Mouse (Mus musculus): ENCODE measurements around the gene C730034F03Rik.

The C730034F03Rik gene

GRCm38 (mm10) chr15:89429352-89430221 lies at the start of gene C730034F03Rik, which contains the start of the genes Gm44502 and Chkb:
Gene C730034F03Rik, plus strand, starts transcription at chr15:89429589.
Gene Gm44502, minus strand, starts transcription at chr15:89429696.
Gene Chkb, minus strand, starts transcription at chr15:89429908.
- ChIA-PET CTCF (interaction anchor here (0.6 to 2.5 kb wide), 17 partner anchors 10 to 593 kb away, joined by 3 to 18 read pairs (median 3); partner anchors contain the start of genes Sco2 (in 3 of the 4), Arsa (in 1 of the 4), Mapk8ip2 (in 1 of the 4) and Odf3b (in 1 of the 4)), POLR2A (interaction anchor here in 3 of 4 experiments (0.5 to 3.6 kb wide), 65 partner anchors 10 to 804 kb away, joined by 3 to 50 read pairs (median 4); partner anchors contain the start of genes Lmf2 (in 3 of the 3), Ncaph2 (in 3 of the 3), Adm2 (in 2 of the 3) and Arsa (in 2 of the 3))

- ChIA-PET CTCF (interaction anchor here in 1 of 4 experiments (2.5 kb wide), 1 partner anchor 11 kb away, joined by 9 read pairs; the partner anchor contains the start of gene Sco2), POLR2A (interaction anchor here in 3 of 4 experiments (0.5 to 5.6 kb wide), 10 partner anchors 8 to 45 kb away, joined by 3 to 50 read pairs (median 6); partner anchors contain the start of genes Cpt1b (in 2 of the 3), Sco2 (in 2 of the 3), Tymp (in 2 of the 3) and C730034F03Rik (in 1 of the 3))
Measured at GRCm38 (mm10) chr15:89384617-89385016, 44.8 kb upstream of the C730034F03Rik start, which contains the start of gene Klhdc7b. Gene Klhdc7b, plus strand, starts transcription at chr15:89384917.

GRCm38 (mm10) chr15:89387127-89387526 lies 42.3 kb upstream of the C730034F03Rik start:
- ChIA-PET POLR2A (interaction anchor here in 3 of 4 experiments (0.8 to 5.6 kb wide), 15 partner anchors 8 to 678 kb away, joined by 3 to 50 read pairs (median 5); partner anchors contain the start of genes Odf3b (in 3 of the 3), C730034F03Rik (in 2 of the 3), Chkb (in 2 of the 3) and Gm44502 (in 2 of the 3)), CTCF (interaction anchor here in 3 of 4 experiments (0.5 to 1.4 kb wide), 6 partner anchors 8 to 112 kb away, joined by 3 to 11 read pairs (median 5); partner anchors contain the start of genes Sco2 (in 2 of the 3), Odf3b (in 1 of the 3) and Shank3 (in 1 of the 3))

- POLR2A ChIA-PET, result interaction anchor here in 3 of 4 experiments (0.6 to 1.2 kb wide), 5 partner anchors 11 to 182 kb away, joined by 3 to 5 read pairs (median 3); partner anchors contain the start of genes Odf3b (in 1 of the 3) and Sco2 (in 1 of the 3)
- CTCF ChIA-PET, result interaction anchor here in 1 of 4 experiments (1.7 kb wide), 1 partner anchor 16 kb away, joined by 3 read pairs; the partner anchor contains the start of gene Sco2
Measured at GRCm38 (mm10) chr15:89390081-89390480, 39.3 kb upstream of the C730034F03Rik start.

- POLR2A ChIA-PET, result interaction anchor here in 1 of 4 experiments (0.9 to 4.4 kb wide), 3 partner anchors 8 to 39 kb away, joined by 3 to 28 read pairs (median 6); no protein-coding TSS in a partner anchor
Measured at GRCm38 (mm10) chr15:89396883-89397282, 32.5 kb upstream of the C730034F03Rik start.

GRCm38 (mm10) chr15:89398146-89398545 lies 31.2 kb upstream of the C730034F03Rik start:
- ChIA-PET POLR2A (interaction anchor here in 3 of 4 experiments (0.8 to 4.9 kb wide), 5 partner anchors 12 to 31 kb away, joined by 3 to 28 read pairs (median 7); partner anchors contain the start of genes Sco2 (in 2 of the 3), C730034F03Rik (in 1 of the 3), Chkb (in 1 of the 3) and Gm44502 (in 1 of the 3)), CTCF (interaction anchor here in 1 of 4 experiments (0.7 kb wide), 1 partner anchor 24 kb away, joined by 3 read pairs; no protein-coding TSS in a partner anchor)

More at GRCm38 (mm10) chr15:89396883-89397282, 32.5 kb upstream of the C730034F03Rik start:
- CTCF ChIA-PET, result no interaction called here

- POLR2A ChIA-PET, result interaction anchor here in 2 of 4 experiments (0.8 to 4.9 kb wide), 6 partner anchors 13 to 35 kb away, joined by 3 to 28 read pairs (median 10); partner anchors contain the start of genes Sco2 (in 2 of the 2) and Cpt1b (in 1 of the 2)
- CTCF ChIA-PET, result interaction anchor here in 2 of 4 experiments (0.6 to 1.3 kb wide), 3 partner anchors 26 to 70 kb away, joined by 3 to 5 read pairs (median 3); partner anchors contain the start of gene Sco2 (in 1 of the 2)
Measured at GRCm38 (mm10) chr15:89399716-89400115, 29.7 kb upstream of the C730034F03Rik start.

GRCm38 (mm10) chr15:89402471-89402870 lies 26.9 kb upstream of the C730034F03Rik start:
- POLR2A ChIA-PET, result interaction anchor here in 2 of 4 experiments (0.6 to 4.9 kb wide), 7 partner anchors 10 to 49 kb away, joined by 3 to 22 read pairs (median 4); partner anchors contain the start of genes C730034F03Rik (in 1 of the 2), Chkb (in 1 of the 2), Gm44502 (in 1 of the 2) and Klhdc7b (in 1 of the 2)
- CTCF ChIA-PET, result interaction anchor here in 1 of 4 experiments (0.8 kb wide), 1 partner anchor 14 kb away, joined by 3 read pairs; no protein-coding TSS in a partner anchor

- ChIA-PET CTCF (interaction anchor here (0.5 to 1.7 kb wide), 5 partner anchors 12 to 989 kb away, joined by 3 to 7 read pairs (median 5); partner anchors contain the start of gene Sco2 (in 2 of the 4)), POLR2A (interaction anchor here in 2 of 4 experiments (0.9 to 1.9 kb wide), 7 partner anchors 8 to 31 kb away, joined by 3 to 7 read pairs (median 3); partner anchors contain the start of genes Cpt1b (in 2 of the 2), Sco2 (in 2 of the 2) and Odf3b (in 1 of the 2))
Measured at GRCm38 (mm10) chr15:89404831-89405623, 24.4 kb upstream of the C730034F03Rik start.

GRCm38 (mm10) chr15:89406691-89407090 lies 22.7 kb upstream of the C730034F03Rik start:
- ChIA-PET POLR2A (no interaction called here), CTCF (interaction anchor here in 1 of 4 experiments (0.6 kb wide), 2 partner anchors 34 to 174 kb away, joined by 3 to 7 read pairs; no protein-coding TSS in a partner anchor)

GRCm38 (mm10) chr15:89410118-89410517 lies 19.3 kb upstream of the C730034F03Rik start, which contains the start of gene Syce3:
Gene Syce3, minus strand, starts transcription at chr15:89410503.
- ChIA-PET CTCF (interaction anchor here in 1 of 4 experiments (1.1 kb wide), 1 partner anchor 37 kb away, joined by 4 read pairs; the partner anchor contains the start of gene Sco2), POLR2A (interaction anchor here in 1 of 4 experiments (0.6 to 0.8 kb wide), 2 partner anchors 15 to 36 kb away, joined by 3 read pairs; partner anchors contain the start of genes Cpt1b and Sco2)

GRCm38 (mm10) chr15:89415282-89415681 lies 14.1 kb upstream of the C730034F03Rik start:
- CTCF ChIA-PET, result interaction anchor here in 1 of 4 experiments (0.7 kb wide), 1 partner anchor 31 kb away, joined by 5 read pairs; no protein-coding TSS in a partner anchor
- POLR2A ChIA-PET, result interaction anchor here in 1 of 4 experiments (1.6 to 1.8 kb wide), 2 partner anchors 10 to 13 kb away, joined by 3 to 8 read pairs; partner anchors contain the start of gene Cpt1b

- ChIA-PET CTCF (no interaction called here), POLR2A (interaction anchor here in 1 of 4 experiments (0.9 kb wide), 1 partner anchor 43 kb away, joined by 3 read pairs; no protein-coding TSS in a partner anchor)
Measured at GRCm38 (mm10) chr15:89421938-89422337, 7.5 kb upstream of the C730034F03Rik start.

- CTCF ChIA-PET, result interaction anchor here in 3 of 4 experiments (1.0 to 1.7 kb wide), 3 partner anchors 51 to 296 kb away, joined by 3 to 6 read pairs (median 4); partner anchors contain the start of genes Hdac10 (in 1 of the 3) and Sco2 (in 1 of the 3)
- POLR2A ChIA-PET, result interaction anchor here (0.5 to 2.0 kb wide), 17 partner anchors 10 to 694 kb away, joined by 3 to 19 read pairs (median 5); partner anchors contain the start of genes Odf3b (in 2 of the 4), Lmf2 (in 1 of the 4), Mapk8ip2 (in 1 of the 4) and Ncaph2 (in 1 of the 4)
Measured at GRCm38 (mm10) chr15:89424621-89425020, 4.8 kb upstream of the C730034F03Rik start.

GRCm38 (mm10) chr15:89425711-89426121 lies 3.7 kb upstream of the C730034F03Rik start, which contains the start of gene Cpt1b:
Gene Cpt1b, minus strand, starts transcription at chr15:89425863.
- ChIA-PET CTCF (interaction anchor here (0.6 to 1.7 kb wide), 7 partner anchors 52 to 297 kb away, joined by 3 to 7 read pairs (median 3); partner anchors contain the start of genes Sco2 (in 3 of the 4) and Hdac10 (in 1 of the 4)), POLR2A (interaction anchor here in 3 of 4 experiments (0.6 to 2.0 kb wide), 41 partner anchors 9 to 717 kb away, joined by 3 to 19 read pairs (median 4); partner anchors contain the start of genes Lmf2 (in 3 of the 3), Ncaph2 (in 3 of the 3), Sco2 (in 3 of the 3) and Odf3b (in 2 of the 3))
